Mouse (Mus musculus) liver, embryonic 14.5 days (tissue): Measurements from ENCODE around the gene Cmtm2a. TPM values are rescaled to one million over a fixed set of nuclear protein-coding genes. Genes with fewer than 3 reads are reported as not detected.

ENCODE experiments used
- ATAC-seq: fragments of 200-750 bp; cut with Nextera tagmentation; 2 replicates; pipeline ENCODE4 v1.8.0; 2017; ENCODE audit warnings: moderate number of reproducible peaks, mild to moderate bottlenecking, moderate library complexity; ENCODE audit not compliant: insufficient read depth
- DNase-seq, 3 experiments: peaks; one replicate each; pipeline ENCODE4 v3.0.0-alpha.2; 2012 to 2013; ENCODE audit warnings: low read depth in 3 of 3, low spot score in 3 of 3
- H3K27ac ChIP-seq: fragments of 300-500 bp; sonication (generic); 2 replicates; pipeline ENCODE4 v1.5.1; 2014; ENCODE audit warnings: moderate library complexity, mild to moderate bottlenecking, control low read depth, inconsistent platforms
- H3K27me3 ChIP-seq: fragments of 300-500 bp; sonication (generic); 2 replicates; pipeline ENCODE4 v1.6.1; 2014; ENCODE audit warnings: mild to moderate bottlenecking, low read length, moderate library complexity; ENCODE audit not compliant: control insufficient read depth, insufficient read depth
- H3K36me3 ChIP-seq: fragments of 300-500 bp; sonication (generic); replicated peaks from 2 replicates; pipeline ENCODE4 v1.6.1; 2014; ENCODE audit warnings: low read depth; ENCODE audit not compliant: control insufficient read depth, insufficient read depth
- H3K4me1 ChIP-seq, 2 experiments: fragments of 200-500 bp in 1 of 2; fragments of 300-500 bp in 1 of 2; sonication (generic) in 1 of 2; replicated peaks; 2 replicates each; pipeline ENCODE4 v1.6.1; 2012 to 2014; ENCODE audit warnings: antibody characterized with exemption in 1 of 2, inconsistent platforms in 1 of 2, low read length in 1 of 2; ENCODE audit not compliant: control insufficient read depth in 2 of 2, insufficient read depth in 2 of 2
- H3K4me2 ChIP-seq: fragments of 300-500 bp; sonication (generic); 2 replicates; pipeline ENCODE4 v1.6.1; 2014; ENCODE audit warnings: low read depth, mild to moderate bottlenecking, control low read depth, moderate library complexity
- H3K4me3 ChIP-seq, 2 experiments: fragments of 200-500 bp in 1 of 2; fragments of 300-500 bp in 1 of 2; sonication (generic) in 1 of 2; 2 replicates each; pipeline ENCODE4 v1.5.1; 2012 to 2014; ENCODE audit warnings: low read depth in 2 of 2, low read length in 2 of 2, mild to moderate bottlenecking in 2 of 2, control low read depth in 1 of 2, inconsistent platforms in 1 of 2, moderate library complexity in 1 of 2; ENCODE audit not compliant: insufficient read depth in 1 of 2
- H3K9ac ChIP-seq: fragments of 300-500 bp; sonication (generic); replicated peaks from 2 replicates; pipeline ENCODE4 v1.6.1; 2014; ENCODE audit warnings: mild to moderate bottlenecking, control low read depth, moderate library complexity
- H3K9me3 ChIP-seq: fragments of 300-500 bp; sonication (generic); 2 replicates; pipeline ENCODE4 v1.6.1; 2016; ENCODE audit warnings: low read length, mixed read lengths; ENCODE audit not compliant: control insufficient read depth
- CTCF ChIP-seq: IDR thresholded peaks from 2 replicates; pipeline ENCODE4 v1.5.1; 2016; ENCODE audit warnings: antibody characterized with exemption, low read depth, control low read depth
- EP300 ChIP-seq: IDR thresholded peaks from 2 replicates; pipeline ENCODE4 v1.6.1; 2016; ENCODE audit warnings: antibody characterized with exemption, low read depth
- WGBS: fragments of 180-500 bp; shearing (Covaris S2); extraction: QIAGEN DNeasy Blood & Tissue Kit; methylation state at CpG from one replicate; pipeline ENCODE4 v1.1.7; 2014; ENCODE audit not compliant: insufficient replicate concordance; 5-methylcytosine and 5-hydroxymethylcytosine counted together
- polyA plus RNA-seq, 2 experiments: library from polyadenylated mRNA; depleted of rRNA in 1 of 2; stranded (reverse) in 1 of 2; unstranded in 1 of 2; fragments of >200 nt; fragmentation: Nextera tagmentation in 1 of 2; extraction: Ambion mirVana in 1 of 2; gene quantifications; 2 replicates each; pipeline versions ENCODE4 v1.2.1 to v1.2.3; 2012 to 2014

Gene Cmtm2a
- polyA plus RNA-seq, 2 experiments = not detected

DNA sequence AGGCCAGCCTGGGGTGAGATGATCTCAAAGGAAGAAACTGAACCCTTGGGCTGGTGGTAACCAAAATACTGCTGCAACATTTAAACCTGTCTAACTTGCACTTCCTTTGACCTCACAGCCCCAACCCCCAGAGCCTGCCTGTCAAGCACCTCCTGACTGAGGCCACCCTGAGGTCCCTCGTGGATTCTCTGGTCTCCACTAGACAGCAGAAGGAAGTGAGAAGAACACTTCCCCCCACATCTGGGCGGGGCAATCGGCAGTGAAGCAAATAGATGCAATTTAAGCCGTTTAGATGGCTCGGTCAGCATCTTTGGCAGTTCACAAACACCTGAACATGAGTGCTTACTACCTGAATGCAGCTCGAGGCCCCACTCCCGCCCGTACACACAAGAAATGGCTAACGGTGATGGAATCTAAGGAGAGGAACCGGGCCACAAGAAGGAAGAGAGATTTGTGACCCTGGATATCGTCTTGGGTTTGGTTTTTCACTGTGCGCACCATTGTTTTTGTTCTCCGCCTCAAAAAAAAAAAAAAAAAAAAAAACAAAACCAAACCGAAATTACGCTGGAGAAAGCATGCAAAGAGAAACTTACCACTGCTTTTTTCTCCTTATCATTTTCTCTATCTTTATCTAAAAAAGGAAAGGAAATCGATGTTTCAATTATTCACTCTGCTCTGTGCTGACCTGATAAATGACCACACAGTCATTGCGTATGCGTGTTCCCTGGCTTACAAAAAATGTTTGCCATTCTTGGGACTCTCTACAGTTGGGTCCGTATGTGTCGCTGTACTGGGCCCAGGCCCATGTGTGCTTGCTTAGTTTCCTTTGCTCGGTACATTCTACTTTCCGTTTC, 45.7 kb downstream of the Cmtm2a start:
- WGBS = 31% methylated on average over 22 of the region's 22 CpGs
- Histone ChIP-seq H3K4me1 (peaks cover 9 to 26% of the 10 kb centered on the region in 2 experiments), H3K9ac (peak overlapping the region; percentile 89), H3K27me3 (no peaks in the 10 kb centered on the region), H3K36me3 (no peaks in the 10 kb centered on the region), H3K4me3 (peak overlapping the region; percentile 76 to 94), H3K27ac (0 out of 2 replicates have a peak overlapping the region, but pooled peaks have one; percentile 27), H3K9me3 (no peaks in the 10 kb centered on the region), H3K4me2 (peak overlapping the region; percentile 93)
- no peak for DNase-seq
- no peak for TF ChIP-seq EP300
- no peak for TF ChIP-seq CTCF
- ATAC-seq = no peak

DNA sequence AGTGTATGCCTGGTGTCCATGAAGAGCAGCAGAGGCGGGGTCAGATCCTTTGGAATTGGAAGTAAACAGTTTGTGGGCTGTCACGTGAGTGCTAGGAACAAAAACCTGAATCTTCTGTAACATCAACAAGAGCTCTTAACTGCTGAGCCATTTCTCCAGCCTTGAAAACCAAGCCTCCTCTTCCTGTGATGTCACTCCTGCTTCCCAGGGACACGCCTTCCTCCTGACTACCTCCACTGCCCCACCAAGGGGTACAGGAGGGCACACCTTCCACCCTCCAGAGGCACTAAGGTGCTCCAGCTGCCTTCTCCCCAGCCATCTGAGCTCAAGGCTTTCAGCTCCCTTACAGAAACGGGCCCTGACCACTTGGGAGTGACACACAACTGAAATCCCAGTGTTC, 46.4 kb downstream of the Cmtm2a start:
- no peaks in the 10 kb centered on the region for H3K27me3 ChIP-seq
- H3K4me1 ChIP-seq = peaks cover 9 to 27% of the 10 kb centered on the region in 2 experiments
- DNase-seq (no peak), ATAC-seq (no peak)
- WGBS = 72% methylated on average over 4 of the region's 4 CpGs
- H3K4me3 ChIP-seq = no peak overlapping the region
- no peaks in the 10 kb centered on the region for H3K36me3 ChIP-seq
- H3K9me3 ChIP-seq = no peaks in the 10 kb centered on the region
- H3K27ac ChIP-seq = no peak overlapping the region
- TF ChIP-seq EP300 (no peak), CTCF (no peak)
- H3K4me2 ChIP-seq = no peak overlapping the region
- H3K9ac ChIP-seq = no peak overlapping the region

DNA sequence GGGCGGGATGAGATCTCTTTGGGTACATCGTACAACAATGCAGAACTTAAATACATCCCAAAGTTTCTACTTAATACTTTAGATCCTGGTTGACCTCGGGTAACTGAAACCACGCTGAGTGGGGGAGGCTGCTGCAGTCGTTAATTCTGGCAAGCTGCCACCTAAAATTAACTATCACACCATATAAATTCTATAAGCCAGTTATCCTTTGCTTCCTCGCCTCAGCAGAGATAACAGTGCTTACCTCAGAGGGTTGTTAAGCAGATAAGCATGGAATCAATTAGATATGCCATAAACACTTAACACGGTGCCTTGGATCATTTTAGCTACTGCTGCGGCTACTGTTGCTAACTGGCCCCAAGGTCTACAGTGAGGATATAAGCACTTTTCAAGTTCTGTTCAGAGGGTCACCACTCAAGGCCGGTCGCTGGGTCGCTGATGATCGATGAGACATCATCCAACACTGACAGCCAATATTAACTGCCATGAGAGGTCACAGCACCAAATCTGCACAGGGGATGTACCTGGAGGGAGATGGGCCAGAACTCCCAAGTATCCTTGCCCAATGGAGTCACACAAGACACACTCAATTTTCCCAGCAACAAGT, 50.8 kb downstream of the Cmtm2a start:
- TF ChIP-seq CTCF (no peak), EP300 (no peak)

DNA sequence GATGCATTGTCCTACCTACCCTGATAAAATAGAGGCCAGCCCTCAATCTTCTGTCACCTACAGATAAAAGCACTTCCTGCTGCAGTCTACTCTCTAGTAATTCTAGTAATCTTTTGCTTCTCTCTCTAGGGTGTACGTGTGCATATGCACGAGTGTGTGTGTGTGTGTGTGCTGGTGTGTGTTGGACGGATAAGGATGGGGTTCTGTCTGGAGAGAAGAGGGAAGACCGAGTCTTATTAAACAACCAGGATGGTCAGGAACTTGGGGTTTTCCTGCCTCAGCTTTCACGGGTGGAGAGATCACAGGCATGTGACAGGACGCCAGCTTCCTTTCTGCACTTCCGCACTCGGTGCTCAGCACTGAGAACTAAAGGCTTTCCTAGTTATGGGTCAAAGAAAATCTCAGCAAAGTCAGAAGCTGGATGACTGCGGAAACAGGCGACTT, 53.5 kb downstream of the Cmtm2a start:
- H3K4me2 ChIP-seq = no peak overlapping the region; the same call in 1 of the 2 replicates
- DNase-seq (no peak), ATAC-seq (peak; percentile 72)
- H3K9me3 ChIP-seq = no peaks in the 10 kb centered on the region
- H3K27ac ChIP-seq = no peak overlapping the region
- no peak overlapping the region for H3K9ac ChIP-seq
- 26% methylated on average over 10 of the region's 10 CpGs for WGBS
- H3K36me3 ChIP-seq = no peaks in the 10 kb centered on the region
- no peak overlapping the region for H3K4me3 ChIP-seq
- no peaks in the 10 kb centered on the region for H3K27me3 ChIP-seq
- TF ChIP-seq EP300 = no peak
- TF ChIP-seq CTCF = no peak
- H3K4me1 ChIP-seq = peaks cover 0 to 10% of the 10 kb centered on the region in 2 experiments; a peak in 2 of 4 replicates

More for the DNA sequence above, 50.8 kb downstream of the Cmtm2a start:
- no peak overlapping the region for H3K27ac ChIP-seq
- H3K9me3 ChIP-seq = no peaks in the 10 kb centered on the region
- H3K4me3 ChIP-seq = no peak overlapping the region
- no peaks in the 10 kb centered on the region for H3K27me3 ChIP-seq
- ATAC-seq (no peak), DNase-seq (no peak)
- no peak overlapping the region for H3K9ac ChIP-seq
- WGBS = 54% methylated on average over 12 of the region's 12 CpGs
- no peak overlapping the region for H3K4me2 ChIP-seq
- H3K36me3 ChIP-seq = no peaks in the 10 kb centered on the region
- H3K4me1 ChIP-seq = peaks cover 0 to 15% of the 10 kb centered on the region in 2 experiments; a peak in 2 of 4 replicates

DNA sequence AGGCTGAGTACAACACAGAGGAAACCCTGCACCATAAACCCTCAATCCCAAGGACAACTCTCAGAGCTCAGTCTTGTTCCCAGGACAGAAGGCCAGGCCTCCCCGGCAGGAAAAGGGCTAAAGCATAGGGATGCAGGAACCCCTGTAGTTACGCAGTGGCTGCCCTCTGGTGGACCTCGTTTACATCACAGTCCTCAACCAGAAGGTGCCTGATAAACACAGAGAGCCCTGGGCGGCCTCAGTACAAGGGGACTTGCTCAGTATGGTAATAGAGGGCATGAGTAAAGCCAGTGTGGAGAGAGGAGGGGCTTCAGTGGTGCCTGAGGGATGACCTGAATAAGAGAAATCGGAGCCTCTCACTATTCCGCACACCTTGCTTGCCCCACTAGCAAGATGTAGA, 58.4 kb downstream of the Cmtm2a start:
- H3K9me3 ChIP-seq = no peaks in the 10 kb centered on the region
- peaks cover 0 to 8% of the 10 kb centered on the region in 2 experiments; a peak in 2 of 4 replicates for H3K4me1 ChIP-seq
- H3K4me2 ChIP-seq = no peak overlapping the region
- no peak overlapping the region for H3K27ac ChIP-seq
- 52% methylated on average over 6 of the region's 6 CpGs for WGBS
- H3K36me3 ChIP-seq = no peaks in the 10 kb centered on the region; the same call in 1 of the 2 replicates
- H3K9ac ChIP-seq = no peak overlapping the region
- H3K4me3 ChIP-seq = no peak overlapping the region
- no peaks in the 10 kb centered on the region for H3K27me3 ChIP-seq
- TF ChIP-seq EP300 = no peak
- TF ChIP-seq CTCF = peak; percentile 54
- DNase-seq = no peak
- ATAC-seq = no peak
